Mouse (Mus musculus): Measurements from ENCODE around the gene Pi4k2a. TPM values are rescaled to one million over a fixed set of nuclear protein-coding genes. Genes with fewer than 3 reads are reported as not detected.

Gene Pi4k2a
- polyA plus RNA-seq, 1 experiment from 2014 or later: 47.2 TPM

DNA sequence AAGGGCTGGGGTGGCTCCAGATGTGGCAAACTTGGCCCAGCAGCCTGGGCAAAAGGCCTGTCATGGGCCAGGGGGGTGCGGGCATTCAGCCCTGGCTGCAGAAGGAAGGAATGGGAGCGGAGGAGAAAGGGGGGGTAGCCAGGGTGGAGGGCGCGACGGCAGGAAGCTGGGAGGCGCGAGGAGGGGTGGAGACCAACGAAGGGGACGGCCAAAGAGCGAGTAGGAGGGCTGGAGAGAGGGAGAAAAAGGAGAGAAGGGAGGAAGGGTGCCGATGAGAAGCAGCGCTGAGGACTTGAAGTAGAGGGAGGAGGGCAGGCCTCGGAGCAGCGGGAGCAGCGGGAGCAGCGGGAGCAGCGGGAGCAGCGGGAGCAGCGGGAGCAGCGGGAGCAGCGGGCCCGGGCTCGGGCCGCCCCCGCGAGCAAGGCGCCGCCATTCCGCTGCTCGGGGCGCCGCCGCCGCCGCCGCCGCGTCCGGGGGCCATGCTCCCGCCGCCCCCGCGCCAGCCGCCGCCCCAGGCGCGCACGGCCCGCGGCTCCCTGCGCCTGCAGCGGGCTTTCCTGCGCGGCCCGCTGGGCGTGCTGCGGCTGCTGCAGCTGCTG lies 57.0 kb downstream of the Pi4k2a start, which contains the start of gene Marveld1:
Gene Marveld1, plus strand, starts transcription at position 231 of the 599 bp plus-strand sequence.
- Histone ChIP-seq H3K9me3 (ENCODE audit: control insufficient read depth) (no peaks in the 10 kb centered on the region), H3K27me3 (replicated peaks; ENCODE audit: control insufficient read depth, insufficient read depth, low read length) (no peaks in the 10 kb centered on the region), H3K4me2 (replicated peaks; ENCODE audit: low read depth) (peak within 1 kb of the TSS; percentile 89), H3K4me1 (replicated peaks; ENCODE audit: control insufficient read depth, insufficient read depth, low read length) (no peaks in the 10 kb centered on the region), H3K36me3 (ENCODE audit: control insufficient read depth, insufficient read depth) (0 out of 2 replicates have a peak, but pooled peaks cover 5% of the 10 kb centered on the region), H3K27ac (ENCODE audit: low read depth, low read length) (peak within 1 kb of the TSS; percentile 84), H3K4me3 (ENCODE audit: low read depth, low read length) (peak within 1 kb of the TSS; percentile 63), H3K9ac (ENCODE audit: low read depth, low read length) (peak within 1 kb of the TSS; percentile 71)
- peak; percentile 32 for ATAC-seq
- 2% methylated on average over 27 of the region's 57 CpGs for WGBS
- peak; percentile 16; the same call in 1 of the 2 replicates for TF ChIP-seq CTCF (IDR thresholded peaks at IDR 0.05; ENCODE audit: low read depth)

DNA sequence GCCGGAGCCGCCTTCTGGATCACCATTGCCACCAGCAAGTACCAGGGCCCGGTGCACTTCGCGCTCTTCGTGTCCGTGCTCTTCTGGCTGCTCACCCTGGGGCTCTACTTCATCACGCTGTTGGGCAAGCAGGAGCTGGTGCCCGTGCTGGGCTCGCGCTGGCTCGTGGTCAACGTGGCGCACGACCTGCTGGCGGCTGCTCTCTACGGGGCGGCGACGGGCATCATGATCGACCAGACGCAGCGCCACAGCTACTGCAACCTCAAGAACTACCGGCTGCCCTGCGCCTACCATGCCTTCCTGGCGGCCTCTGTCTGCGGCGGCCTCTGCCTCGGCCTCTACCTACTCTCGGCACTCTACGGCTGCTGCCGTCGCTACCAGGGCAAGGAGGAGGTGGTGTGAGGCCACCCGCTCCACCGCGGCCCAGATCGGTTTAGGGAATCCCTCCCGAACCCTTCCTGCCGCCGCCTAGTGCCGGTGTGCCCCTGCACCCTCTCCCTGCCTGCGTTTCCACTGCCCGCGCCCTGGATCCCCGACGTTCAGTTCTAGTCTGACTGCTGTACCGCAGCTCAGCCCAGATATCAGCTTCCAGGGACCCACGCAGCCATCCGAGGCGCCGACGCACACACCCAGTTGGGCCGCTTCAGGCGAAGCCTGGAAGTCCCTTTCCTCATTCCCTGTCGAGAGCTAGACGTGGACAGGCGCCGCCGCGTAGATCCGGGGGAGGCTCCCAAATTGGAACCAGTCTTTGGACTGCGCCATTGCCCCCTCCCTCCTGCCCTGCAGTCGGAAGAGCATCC lies 57.7 kb downstream of the Pi4k2a start:
- TF ChIP-seq CTCF (IDR thresholded peaks at IDR 0.05; ENCODE audit: low read depth): no peak
- H3K27ac ChIP-seq (ENCODE audit: low read depth, low read length): peak overlapping the region; percentile 84
- WGBS: 1% methylated on average over 63 of the region's 63 CpGs
- no peaks in the 10 kb centered on the region for H3K4me1 ChIP-seq (replicated peaks; ENCODE audit: control insufficient read depth, insufficient read depth, low read length)
- peak overlapping the region; percentile 89 for H3K4me2 ChIP-seq (replicated peaks; ENCODE audit: low read depth)
- no peaks in the 10 kb centered on the region for H3K27me3 ChIP-seq (replicated peaks; ENCODE audit: control insufficient read depth, insufficient read depth, low read length)
- H3K36me3 ChIP-seq (ENCODE audit: control insufficient read depth, insufficient read depth): 0 out of 2 replicates have a peak, but pooled peaks cover 5% of the 10 kb centered on the region
- H3K4me3 ChIP-seq (ENCODE audit: low read depth, low read length): peak overlapping the region; percentile 63
- peak overlapping the region; percentile 71 for H3K9ac ChIP-seq (ENCODE audit: low read depth, low read length)
- peak; percentile 12; the same call in 1 of the 2 replicates for ATAC-seq
- no peaks in the 10 kb centered on the region for H3K9me3 ChIP-seq (ENCODE audit: control insufficient read depth)

DNA sequence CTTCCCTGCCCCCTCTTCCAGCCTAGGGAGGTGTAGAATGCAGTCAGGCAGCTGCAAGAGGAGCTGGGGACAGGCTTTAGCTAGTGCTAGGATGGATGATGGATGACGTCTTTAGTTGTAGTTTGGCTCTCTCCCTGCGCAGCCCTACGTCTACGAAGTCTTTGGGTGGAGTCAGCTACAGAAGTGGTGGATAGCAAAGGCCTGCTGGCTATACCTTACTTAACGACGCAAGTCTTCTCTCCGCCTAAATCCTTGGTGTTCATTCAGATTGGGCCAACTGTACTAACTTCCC lies 58.2 kb downstream of the Pi4k2a start:
- no peak for ATAC-seq
- Histone ChIP-seq H3K9me3 (ENCODE audit: control insufficient read depth) (no peaks in the 10 kb centered on the region), H3K27ac (ENCODE audit: low read depth, low read length) (peak overlapping the region; percentile 84; the same call in 1 of the 2 replicates), H3K4me1 (replicated peaks; ENCODE audit: control insufficient read depth, insufficient read depth, low read length) (no peaks in the 10 kb centered on the region), H3K27me3 (replicated peaks; ENCODE audit: control insufficient read depth, insufficient read depth, low read length) (no peaks in the 10 kb centered on the region), H3K9ac (ENCODE audit: low read depth, low read length) (peak overlapping the region; percentile 71), H3K4me3 (ENCODE audit: low read depth, low read length) (peak overlapping the region; percentile 63), H3K4me2 (replicated peaks; ENCODE audit: low read depth) (peak overlapping the region; percentile 89), H3K36me3 (ENCODE audit: control insufficient read depth, insufficient read depth) (0 out of 2 replicates have a peak, but pooled peaks cover 5% of the 10 kb centered on the region)
- TF ChIP-seq CTCF (IDR thresholded peaks at IDR 0.05; ENCODE audit: low read depth): no peak
- 37% methylated on average over 7 of the region's 7 CpGs for WGBS

DNA sequence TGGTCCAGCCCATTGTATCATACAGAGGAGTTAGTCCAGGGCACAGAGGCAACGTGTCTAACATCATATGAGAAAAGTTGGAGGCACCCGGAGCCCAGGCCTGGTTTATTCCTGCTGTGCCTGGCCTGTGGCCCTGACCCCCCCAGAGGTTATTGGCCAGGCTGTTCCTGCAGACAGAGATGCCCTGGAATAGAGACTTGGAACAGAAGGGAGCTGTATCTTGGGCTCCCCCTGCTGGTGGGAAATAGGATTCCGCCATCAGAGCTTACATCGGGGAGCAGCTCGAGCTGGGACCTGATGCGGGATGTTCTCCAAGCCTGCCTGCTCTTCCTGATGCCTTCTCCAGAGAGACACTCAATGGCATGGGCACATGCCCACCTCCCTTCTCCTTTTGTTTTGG lies 61.7 kb downstream of the Pi4k2a start:
- H3K9ac ChIP-seq (ENCODE audit: low read depth, low read length): no peak overlapping the region
- H3K4me1 ChIP-seq (replicated peaks; ENCODE audit: control insufficient read depth, insufficient read depth, low read length): no peaks in the 10 kb centered on the region
- peak; percentile 26; the same call in 1 of the 2 replicates for ATAC-seq
- no peaks in the 10 kb centered on the region for H3K9me3 ChIP-seq (ENCODE audit: control insufficient read depth)
- WGBS: 5% methylated on average over 6 of the region's 6 CpGs
- peak; percentile 95 for TF ChIP-seq CTCF (IDR thresholded peaks at IDR 0.05; ENCODE audit: low read depth)
- H3K36me3 ChIP-seq (ENCODE audit: control insufficient read depth, insufficient read depth): 0 out of 2 replicates have a peak, but pooled peaks cover 5% of the 10 kb centered on the region
- no peak overlapping the region for H3K27ac ChIP-seq (ENCODE audit: low read depth, low read length)
- H3K27me3 ChIP-seq (replicated peaks; ENCODE audit: control insufficient read depth, insufficient read depth, low read length): no peaks in the 10 kb centered on the region
- H3K4me3 ChIP-seq (ENCODE audit: low read depth, low read length): no peak overlapping the region
- no peak overlapping the region for H3K4me2 ChIP-seq (replicated peaks; ENCODE audit: low read depth)

DNA sequence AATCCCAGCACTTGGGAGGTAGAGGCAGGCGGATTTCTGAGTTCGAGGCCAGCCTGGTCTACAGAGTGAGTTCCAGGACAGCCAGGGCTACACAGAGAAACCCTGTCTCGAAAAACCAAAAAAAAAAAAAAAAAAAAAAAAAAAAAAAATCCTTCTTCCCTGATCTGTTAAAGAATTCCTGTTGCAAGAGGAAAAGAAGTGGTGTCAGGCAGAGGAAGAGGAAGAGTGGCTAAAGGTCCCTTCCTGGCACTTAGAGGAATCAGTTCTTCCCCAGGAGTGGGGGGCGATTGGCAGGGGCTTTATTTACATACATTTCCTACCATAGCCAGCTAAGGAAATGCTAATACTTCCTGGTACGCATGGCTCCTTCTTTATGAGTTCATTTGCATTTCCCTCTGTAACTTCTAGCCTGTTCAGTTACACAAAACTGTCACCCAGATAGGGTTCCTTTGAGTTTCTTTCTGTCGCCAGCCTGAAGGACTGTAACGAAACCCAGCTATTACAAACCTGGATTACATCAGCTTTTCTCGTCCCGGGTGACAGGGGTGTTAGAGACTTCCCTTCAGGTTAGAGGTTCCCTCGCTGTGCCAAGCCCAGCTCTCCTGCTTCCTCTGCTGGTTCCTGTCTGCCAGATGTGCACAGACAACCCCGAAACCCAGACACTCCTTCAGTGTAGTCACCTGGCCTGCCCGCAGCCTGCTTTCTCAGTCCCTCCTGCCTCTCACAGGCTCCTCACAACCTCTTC lies 67.4 kb downstream of the Pi4k2a start:
- Histone ChIP-seq H3K27me3 (replicated peaks; ENCODE audit: control insufficient read depth, insufficient read depth, low read length) (no peaks in the 10 kb centered on the region), H3K4me2 (replicated peaks; ENCODE audit: low read depth) (no peak overlapping the region), H3K36me3 (ENCODE audit: control insufficient read depth, insufficient read depth) (no peaks in the 10 kb centered on the region), H3K4me1 (replicated peaks; ENCODE audit: control insufficient read depth, insufficient read depth, low read length) (no peaks in the 10 kb centered on the region), H3K9me3 (ENCODE audit: control insufficient read depth) (no peaks in the 10 kb centered on the region), H3K4me3 (ENCODE audit: low read depth, low read length) (no peak overlapping the region), H3K9ac (ENCODE audit: low read depth, low read length) (no peak overlapping the region), H3K27ac (ENCODE audit: low read depth, low read length) (no peak overlapping the region)
- ATAC-seq: no peak
- TF ChIP-seq CTCF (IDR thresholded peaks at IDR 0.05; ENCODE audit: low read depth): no peak
- 56% methylated on average over 12 of the region's 12 CpGs for WGBS

All from intestine, postnatal 0 days (tissue).